Mouse (Mus musculus): ENCODE measurements at regions not wholly inside any gene's neighbourhood (a gene's known extent, or its start where the extent isn't known, plus 50 kb on each side); places are given as distances from the start of the nearest gene placed in this dataset.

DNA sequence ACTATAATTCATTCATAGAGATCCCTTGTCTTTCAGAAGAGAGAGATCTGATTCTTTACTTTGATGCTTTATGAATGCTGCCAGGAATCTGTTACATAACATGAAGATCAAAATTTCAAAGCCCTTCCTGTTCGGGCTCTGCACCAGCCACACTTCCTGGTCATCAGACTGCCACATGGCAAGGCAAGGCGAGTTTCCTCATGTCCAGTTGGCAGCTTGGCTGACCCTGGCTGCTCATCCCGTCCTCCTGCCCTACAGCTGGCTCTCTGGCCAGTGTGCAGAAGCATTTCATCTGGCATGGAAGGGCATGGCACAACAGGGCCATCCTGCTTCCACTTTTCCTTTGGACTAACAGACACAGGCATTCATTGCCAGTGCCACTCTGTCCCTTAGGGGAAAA, 292.2 kb upstream of the Slc24a5 start:
- in situ Hi-C loops (cut with MboI, MseI) = no loop called here

GRCm38 (mm10) chr2:124792633-124793036, 275.3 kb upstream of the Slc24a5 start:
- in situ Hi-C loops (cut with MboI, MseI) = no loop called here

GRCm38 (mm10) chr2:124811709-124812108, 256.2 kb upstream of the Slc24a5 start:
- in situ Hi-C loops (cut with MboI, MseI) = no loop called here

- in situ Hi-C loops (cut with MboI, MseI) = no loop called here
These were observed 251.1 kb upstream of the Slc24a5 start for GRCm38 (mm10) chr2:124816814-124817213.

GRCm38 (mm10) chr2:124819846-124820245, 248.1 kb upstream of the Slc24a5 start:
- in situ Hi-C loops (cut with MboI, MseI) = no loop called here

DNA sequence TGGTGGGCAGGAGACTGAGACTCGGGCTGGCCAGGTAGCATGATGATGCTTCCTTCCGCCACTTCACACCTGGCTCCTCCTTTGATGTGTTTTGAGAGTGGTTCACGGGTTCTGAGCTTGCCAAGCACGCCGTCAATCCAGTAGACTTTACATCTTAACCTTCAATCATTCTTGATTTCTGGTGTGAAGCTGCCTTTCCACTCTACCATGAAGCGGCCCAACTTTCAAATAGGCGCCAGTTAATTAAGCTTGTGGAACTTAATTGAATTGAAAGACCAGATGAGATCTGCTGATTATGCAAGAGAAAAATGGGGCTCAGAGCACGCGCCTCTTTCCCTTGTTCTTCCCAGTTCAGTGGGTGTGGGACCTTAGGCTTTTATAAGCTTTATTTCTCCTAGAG, 247.1 kb upstream of the Slc24a5 start:
- in situ Hi-C loops (cut with MboI, MseI) = no loop called here

- in situ Hi-C loops (cut with MboI, MseI) = no loop called here
These were observed 246.6 kb upstream of the Slc24a5 start for GRCm38 (mm10) chr2:124821366-124821765.

GRCm38 (mm10) chr2:124848812-124849211, 219.1 kb upstream of the Slc24a5 start:
- in situ Hi-C loops (cut with MboI, MseI) = no loop called here

GRCm38 (mm10) chr2:124858504-124858903, 209.4 kb upstream of the Slc24a5 start:
- in situ Hi-C loops (cut with MboI, MseI) = no loop called here

- in situ Hi-C loops (cut with MboI, MseI) = no loop called here
These were observed 179.7 kb upstream of the Slc24a5 start for GRCm38 (mm10) chr2:124888209-124888608.

DNA sequence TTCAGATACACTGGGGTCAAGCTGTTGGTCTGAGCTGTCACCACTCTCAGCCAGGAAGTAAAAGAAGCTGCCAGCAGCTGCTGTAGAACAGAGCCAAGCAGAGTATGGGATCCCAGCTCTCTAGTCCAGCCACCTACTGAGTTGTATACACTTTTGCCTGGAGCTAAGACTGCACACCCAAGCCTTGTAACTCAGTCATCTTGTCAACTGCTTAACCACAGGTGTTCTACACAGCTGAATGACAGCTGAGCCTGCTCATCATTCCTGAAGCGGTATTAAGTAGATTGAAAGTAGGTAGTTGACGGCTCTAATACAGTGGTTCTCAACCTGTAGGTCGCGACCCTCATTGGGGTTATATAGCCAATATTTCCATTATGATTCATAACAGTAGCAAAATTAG, 172.9 kb upstream of the Slc24a5 start:
- in situ Hi-C loops (cut with MboI, MseI) = no loop called here

DNA sequence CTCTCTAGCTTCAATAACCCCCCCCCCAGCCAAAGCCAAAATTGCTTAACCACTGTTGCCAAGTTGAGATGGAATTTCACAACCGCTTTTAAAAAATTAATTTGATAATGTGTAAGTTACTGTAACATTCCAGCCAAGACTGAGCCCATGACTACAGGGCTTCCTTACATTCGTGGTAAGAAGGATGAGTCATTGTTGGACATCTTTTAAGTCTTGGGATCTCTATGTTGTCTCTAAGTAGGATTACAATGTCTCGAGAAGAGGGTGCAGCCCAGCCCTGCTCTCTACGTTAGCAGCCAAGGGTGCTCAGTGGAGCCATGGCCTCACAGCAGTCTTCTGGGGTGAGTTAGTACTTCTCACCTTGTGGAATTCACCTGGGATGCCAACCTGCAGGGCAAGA, 164.4 kb upstream of the Slc24a5 start:
- in situ Hi-C loops (cut with MboI, MseI) = no loop called here

GRCm38 (mm10) chr2:124905076-124905475, 162.8 kb upstream of the Slc24a5 start:
- in situ Hi-C loops (cut with MboI, MseI) = no loop called here

GRCm38 (mm10) chr2:124918986-124919761, 148.8 kb upstream of the Slc24a5 start:
- in situ Hi-C loops (cut with MboI, MseI) = no loop called here

GRCm38 (mm10) chr2:124919762-124920255, 148.1 kb upstream of the Slc24a5 start:
- in situ Hi-C loops (cut with MboI, MseI) = no loop called here

DNA sequence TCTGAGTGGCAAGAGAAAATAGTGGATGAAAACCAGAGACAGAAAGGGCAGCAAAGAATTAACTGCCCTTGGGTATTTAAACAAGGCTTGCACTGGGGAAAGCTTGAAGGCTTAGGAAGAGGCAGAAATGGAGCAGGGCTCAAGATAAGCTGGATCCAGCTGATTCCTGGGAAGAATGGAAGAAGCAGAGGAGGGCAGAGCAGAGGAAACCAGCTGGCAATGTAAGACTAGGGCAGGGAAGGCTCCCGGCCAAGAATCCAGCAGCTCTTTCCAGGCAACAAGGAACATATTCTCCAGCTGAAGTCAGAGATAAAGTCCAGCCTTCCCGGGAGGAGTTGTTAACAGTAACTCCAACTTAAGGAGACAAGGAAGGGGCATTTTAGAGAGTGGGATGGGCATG, 147.7 kb upstream of the Slc24a5 start:
- in situ Hi-C loops (cut with MboI, MseI) = no loop called here

- in situ Hi-C loops (cut with MboI, MseI) = no loop called here
These were observed 139.8 kb upstream of the Slc24a5 start for GRCm38 (mm10) chr2:124927882-124928758.

DNA sequence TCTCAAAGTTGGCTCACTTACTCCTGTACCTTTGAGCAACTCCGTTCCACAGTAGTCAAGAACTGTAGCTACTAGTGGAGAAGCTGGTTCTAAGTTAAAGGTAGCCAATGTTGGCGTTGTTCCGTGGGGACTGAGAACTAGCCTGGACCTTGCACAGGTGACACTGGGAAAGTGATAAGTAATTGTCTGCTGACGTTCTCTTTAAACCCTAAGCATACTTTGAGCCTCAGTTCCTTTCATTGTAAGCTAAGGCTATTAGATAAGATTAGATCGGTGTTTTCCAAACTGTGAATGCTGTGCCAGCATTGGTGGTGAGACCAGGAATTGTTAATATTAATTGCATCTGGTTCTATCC, 139.2 kb upstream of the Slc24a5 start:
- in situ Hi-C loops (cut with MboI, MseI) = no loop called here

DNA sequence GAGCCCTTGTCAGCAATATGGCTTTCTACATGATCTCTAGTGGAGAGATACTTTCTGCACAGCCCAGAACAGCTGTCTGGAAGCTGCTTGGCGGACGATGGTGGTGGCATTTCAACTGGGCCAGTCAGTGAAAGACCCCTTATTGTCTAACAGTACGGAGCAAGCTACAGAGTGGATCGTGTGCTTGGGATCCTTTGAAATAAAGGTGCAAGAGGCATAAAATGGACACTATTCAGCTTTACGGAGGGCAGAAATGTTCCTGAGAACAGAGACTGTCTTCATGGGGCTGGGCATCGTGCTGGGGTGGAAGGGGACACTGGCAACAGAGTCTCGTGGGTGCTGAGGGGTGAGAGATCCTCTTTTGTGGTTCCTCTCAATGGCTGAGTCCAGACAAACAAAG, 137.2 kb upstream of the Slc24a5 start:
- in situ Hi-C loops (cut with MboI, MseI) = no loop called here

GRCm38 (mm10) chr2:124932566-124932965, 135.4 kb upstream of the Slc24a5 start:
- in situ Hi-C loops (cut with MboI, MseI) = no loop called here

- in situ Hi-C loops (cut with MboI, MseI) = no loop called here
These were observed 134.0 kb upstream of the Slc24a5 start for GRCm38 (mm10) chr2:124933876-124934275.

GRCm38 (mm10) chr2:124948263-124948781, 119.6 kb upstream of the Slc24a5 start:
- in situ Hi-C loops (cut with MboI, MseI) = loop anchor here (5.0 kb wide), 1 partner anchor 554 kb away; no protein-coding TSS in a partner anchor

Measured in T-helper 1 cell (primary cell).